ENCODE assay signal across 19 mouse cellular contexts in the genomic region with DNA sequence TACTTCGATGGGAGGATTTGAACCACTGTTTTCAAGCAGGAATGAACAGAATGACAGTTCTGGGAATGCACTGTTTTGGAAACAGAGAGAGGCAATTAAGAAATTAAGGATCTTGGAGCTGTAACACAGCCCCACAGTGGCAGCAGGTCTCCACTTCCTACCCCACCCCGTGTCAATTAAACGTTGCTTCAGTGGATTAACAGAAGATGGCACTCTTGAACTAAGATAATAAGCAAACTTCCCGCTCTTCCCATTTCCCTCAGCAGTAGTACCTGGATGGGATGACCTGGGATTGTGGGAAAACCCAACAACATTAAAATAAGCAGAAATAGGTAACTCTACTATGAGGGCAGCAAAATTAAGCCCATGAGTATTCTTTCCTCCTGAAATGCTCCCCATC.
DNase-seq lines count a peak whose midpoint lies in the region; TF ChIP-seq lines count a peak whose summit lies in the region.
"Had no signal": no experiment of that assay in that cellular context is flagged by ENCODE, and none has a peak within 500 bp of the region (broad histone marks: within the 10 kb centered on the region; RNA-seq: fewer than 3 reads in every experiment).

No protein-coding gene starts in this region.

- H3K36me3 ChIP-seq in ES-E14 (ENCODE audit: control insufficient read depth, insufficient read depth, low read length, poor library complexity, severe bottlenecking): no peaks in the 10 kb centered on the region
- H3K36me3 ChIP-seq: embryonic facial prominence, embryonic 12.5 days; G1E; heart, embryonic 15.5 days; limb, embryonic 12.5 days; midbrain, embryonic 12.5 days; neural tube, embryonic 15.5 days had no signal

- H3K9ac ChIP-seq in ES-E14 (ENCODE audit: insufficient read depth, low read depth, low read length, poor library complexity, severe bottlenecking): no peak overlapping the region
- H3K9ac ChIP-seq: embryonic facial prominence, embryonic 12.5 days; heart, embryonic 15.5 days; limb, embryonic 12.5 days; liver, embryonic 14.5 days; midbrain, embryonic 12.5 days; neural tube, embryonic 15.5 days had no signal

- H3K4me1 ChIP-seq in lung, adult 2 months (ENCODE audit: control insufficient read depth, insufficient read depth, low read length): no peaks in the 10 kb centered on the region
- no peaks in the 10 kb centered on the region for H3K4me1 ChIP-seq in ES-E14 (ENCODE audit: control insufficient read depth in 2 of 2, insufficient read depth in 2 of 2, low read length in 2 of 2, poor library complexity in 1 of 2)
- H3K4me1 ChIP-seq: embryonic facial prominence, embryonic 12.5 days; heart, embryonic 15.5 days; limb, embryonic 12.5 days; midbrain, embryonic 12.5 days; neural tube, embryonic 15.5 days had no signal

- WGBS in lung, adult 2 months: 36% methylated on average over 4 of the region's 4 CpGs

- in situ Hi-C loops in ES-E14 (cut with MboI; ENCODE audit: low sequenced_read_pairs in 2 of 2, unreplicated experiment in 2 of 2): loop anchor here (25.0 kb wide), 1 partner anchor 386 kb away; no protein-coding TSS in a partner anchor

- no peak for TF ChIP-seq POLR2A in lung, adult 2 months (IDR thresholded peaks at IDR 0.05; ENCODE audit: borderline replicate concordance, extremely low read depth, low read depth, low read length)

- H3K9me3 ChIP-seq in ES-E14 (ENCODE audit: control insufficient read depth, insufficient read depth, low read depth, low read length): no peaks in the 10 kb centered on the region
- H3K9me3 ChIP-seq: embryonic facial prominence, embryonic 12.5 days; G1E; heart, embryonic 15.5 days; limb, embryonic 12.5 days; midbrain, embryonic 12.5 days; neural tube, embryonic 15.5 days had no signal

- no peak overlapping the region for H3K27ac ChIP-seq in gastrocnemius, adult 2 months
- H3K27ac ChIP-seq in ES-E14 (ENCODE audit: insufficient read depth, low read depth, low read length, poor library complexity, severe bottlenecking): no peak overlapping the region
- H3K27ac ChIP-seq: embryonic facial prominence, embryonic 12.5 days; heart, embryonic 15.5 days; limb, embryonic 12.5 days; liver, embryonic 14.5 days; midbrain, embryonic 12.5 days; neural tube, embryonic 15.5 days had no signal

- no peak overlapping the region for H3K4me3 ChIP-seq in gastrocnemius, adult 2 months
- H3K4me3 ChIP-seq in lung, adult 2 months (replicated peaks; ENCODE audit: extremely low read depth, low read depth, low read length): no peak overlapping the region
- H3K4me3 ChIP-seq in ES-E14 (ENCODE audit: insufficient read depth in 1 of 2, low read depth in 1 of 2, low read length in 2 of 2, poor library complexity in 1 of 2, severe bottlenecking in 1 of 2): no peak overlapping the region
- H3K4me3 ChIP-seq: embryonic facial prominence, embryonic 12.5 days; heart, embryonic 15.5 days; limb, embryonic 12.5 days; midbrain, embryonic 12.5 days; myocyte; neural tube, embryonic 15.5 days had no signal

- peak; percentile 22; the same call in 1 of the 2 replicates for TF ChIP-seq CTCF in gastrocnemius, adult 2 months (IDR thresholded peaks at IDR 0.05)
- TF ChIP-seq CTCF in lung, adult 2 months (IDR thresholded peaks at IDR 0.05; ENCODE audit: insufficient read depth, low read length): 0 out of 2 replicates have a peak, but pooled peaks have one; percentile 3

- DNase-seq in gastrocnemius, adult 2 months: no peak
- DNase-seq in gastrocnemius, postnatal 25 days: no peak
- DNase-seq in lung, adult 2 months: no peak
- no peak for DNase-seq in lung, postnatal 25 days (ENCODE audit: low spot score)
- DNase-seq in ES-E14 (ENCODE audit: low read depth, low spot score) (peak; percentile 17), liver (no peak)
- peak; percentile 12 for DNase-seq in retina, embryonic 14.5 days (ENCODE audit: low spot score)
- DNase-seq: adrenal gland, adult 8-10 months; cerebellum, adult 18-20 months; kidney, adult 8-10 months; lung, postnatal 36 days had no signal

- intact Hi-C loops in gastrocnemius, adult 2 months (cut with DNase I): no loop called here

TF ChIP-seq in ES-E14, 5 proteins besides CTCF, POLR2A, EP300 and RAD21:
- TF ChIP-seq ZC3H11A (IDR thresholded peaks at IDR 0.05; ENCODE audit: borderline replicate concordance, low read depth, low read length) (0 out of 2 replicates have a peak, but pooled peaks have one; percentile 13), HCFC1 (IDR thresholded peaks at IDR 0.05; ENCODE audit: borderline replicate concordance, insufficient read depth, low read length) (no peak)

Comparison
In these comparisons a context has a peak if more than half of its experiments do, and no peak if none do; other contexts are left out.
1. DNase-seq: peak in ES-E14 (single experiment) and retina, embryonic 14.5 days (single experiment); none in gastrocnemius, adult 2 months (single experiment), gastrocnemius, postnatal 25 days (single experiment), lung, adult 2 months (single experiment), lung, postnatal 25 days (single experiment) and liver (single experiment).